Mouse (Mus musculus) liver, embryonic 12.5 days (tissue): ENCODE results near the gene Ccdc175. TPM values are rescaled to one million over a fixed set of nuclear protein-coding genes. Genes with fewer than 3 reads are reported as not detected.
A peak's percentile ranks its signal among the peaks of the same experiment; 100 is the strongest.

Experiments used
- ATAC-seq: fragments of 200-750 bp; cut with Nextera tagmentation; 2 replicates; pipeline ENCODE4 v1.8.0; 2017; ENCODE audit warnings: moderate number of reproducible peaks, mild to moderate bottlenecking, moderate library complexity
- H3K27ac ChIP-seq: fragments of 300-500 bp; sonication (generic); 2 replicates; pipeline ENCODE4 v1.5.1; 2016; ENCODE audit warnings: mild to moderate bottlenecking
- H3K27me3 ChIP-seq: fragments of 300-500 bp; sonication (generic); replicated peaks from 2 replicates; pipeline ENCODE4 v1.6.1; 2016; ENCODE audit warnings: mild to moderate bottlenecking, moderate library complexity
- H3K36me3 ChIP-seq: fragments of 300-500 bp; sonication (generic); 2 replicates; pipeline ENCODE4 v1.6.1; 2016; ENCODE audit warnings: mild to moderate bottlenecking, moderate library complexity
- H3K4me1 ChIP-seq: fragments of 300-500 bp; sonication (generic); 2 replicates; pipeline ENCODE4 v1.6.1; 2016
- H3K4me2 ChIP-seq: fragments of 300-500 bp; sonication (generic); 2 replicates; pipeline ENCODE4 v1.6.1; 2016; ENCODE audit warnings: mild to moderate bottlenecking, moderate library complexity
- H3K4me3 ChIP-seq: fragments of 300-500 bp; sonication (generic); 2 replicates; pipeline ENCODE4 v1.5.1; 2016; ENCODE audit warnings: mild to moderate bottlenecking, moderate library complexity
- H3K9ac ChIP-seq: fragments of 300-500 bp; sonication (generic); 2 replicates; pipeline ENCODE4 v1.6.1; 2016; ENCODE audit warnings: mild to moderate bottlenecking, moderate library complexity
- H3K9me3 ChIP-seq: fragments of 300-500 bp; sonication (generic); replicated peaks from 2 replicates; pipeline ENCODE4 v1.6.1; 2016; ENCODE audit warnings: mild to moderate bottlenecking, moderate library complexity
- WGBS: fragments of 180-500 bp; shearing (Covaris S2); methylation state at CpG from one replicate; pipeline ENCODE4 v1.1.7; 2016; ENCODE audit not compliant: insufficient replicate concordance; 5-methylcytosine and 5-hydroxymethylcytosine counted together
- polyA plus RNA-seq: library from polyadenylated mRNA; unstranded; fragments of >200 nt; fragmentation: Nextera tagmentation; extraction: Ambion mirVana; gene quantifications from 2 replicates; pipeline ENCODE4 v1.2.1, GENCODE M21; 2016

Ccdc175 gene
- polyA plus RNA-seq, 1 experiment from 2014 or later, result not detected

DNA sequence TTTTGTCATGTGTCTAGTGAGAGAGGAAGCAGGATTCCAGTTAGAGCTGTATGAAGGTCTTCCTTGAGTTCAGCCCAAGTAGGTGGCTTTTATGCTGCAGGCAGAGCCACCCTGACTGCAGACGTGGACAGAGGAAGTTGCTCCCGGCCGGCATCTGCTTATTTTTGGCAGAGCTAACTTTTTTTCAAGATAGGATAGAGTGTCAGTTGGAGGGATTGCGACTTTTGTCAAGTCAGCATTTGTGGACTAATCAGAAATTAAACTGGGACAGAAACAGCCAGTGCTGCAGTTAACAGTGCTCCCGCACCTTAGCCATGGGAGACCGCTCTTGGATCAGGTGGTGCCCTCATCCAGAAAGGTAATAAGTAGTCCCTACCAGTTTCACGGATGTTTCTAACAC is 12.6 kb upstream of the Ccdc175 start:
- ATAC-seq, result no peak
- WGBS, result 50% methylated on average over 7 of the region's 7 CpGs
- Histone ChIP-seq H3K4me3 (no peak overlapping the region), H3K4me1 (0 out of 2 replicates have a peak, but pooled peaks cover 4% of the 10 kb centered on the region), H3K36me3 (no peaks in the 10 kb centered on the region), H3K4me2 (no peak overlapping the region), H3K27me3 (no peaks in the 10 kb centered on the region), H3K27ac (no peak overlapping the region), H3K9me3 (no peaks in the 10 kb centered on the region), H3K9ac (no peak overlapping the region)

DNA sequence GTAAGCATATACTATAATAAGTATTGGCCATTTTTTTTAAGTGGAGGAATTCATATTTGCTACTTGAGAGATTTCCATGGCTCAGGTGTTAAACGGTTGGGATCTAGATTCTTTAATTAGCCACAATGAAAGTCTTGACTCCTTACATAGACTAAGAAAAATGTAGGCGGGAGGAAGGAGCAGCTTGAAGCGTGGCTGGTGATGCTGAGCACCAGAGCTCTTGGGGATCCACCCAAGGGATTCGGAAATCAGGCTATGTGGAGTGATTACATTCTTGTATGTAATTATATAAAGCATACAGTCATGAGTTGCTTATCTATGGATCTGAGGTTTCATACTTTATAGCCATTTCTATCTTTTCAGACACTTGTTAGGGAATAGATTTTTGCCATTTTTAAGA is 5.3 kb downstream of the Ccdc175 start:
- Histone ChIP-seq H3K36me3 (no peaks in the 10 kb centered on the region), H3K27me3 (no peaks in the 10 kb centered on the region), H3K4me2 (no peak overlapping the region), H3K27ac (no peak overlapping the region), H3K9me3 (no peaks in the 10 kb centered on the region), H3K9ac (no peak overlapping the region), H3K4me1 (no peaks in the 10 kb centered on the region), H3K4me3 (no peak overlapping the region)
- 67% methylated on average over 4 of the region's 4 CpGs for WGBS
- no peak for ATAC-seq

- no peak overlapping the region for H3K9ac ChIP-seq
- H3K27ac ChIP-seq, result no peak overlapping the region
- no peaks in the 10 kb centered on the region for H3K27me3 ChIP-seq
- no peaks in the 10 kb centered on the region for H3K4me1 ChIP-seq
- no peaks in the 10 kb centered on the region for H3K36me3 ChIP-seq
- 75% methylated on average over 3 of the region's 3 CpGs for WGBS
- no peak overlapping the region for H3K4me2 ChIP-seq
- ATAC-seq, result no peak
- no peaks in the 10 kb centered on the region for H3K9me3 ChIP-seq
- H3K4me3 ChIP-seq, result no peak overlapping the region
Measured at GRCm38 (mm10) chr12:72178322-72178721, 6.5 kb downstream of the Ccdc175 start.

- Histone ChIP-seq H3K27ac (no peak overlapping the region), H3K9ac (no peak overlapping the region), H3K4me3 (no peak overlapping the region), H3K4me1 (no peaks in the 10 kb centered on the region), H3K4me2 (no peak overlapping the region), H3K36me3 (no peaks in the 10 kb centered on the region), H3K9me3 (no peaks in the 10 kb centered on the region), H3K27me3 (no peaks in the 10 kb centered on the region)
- no peak for ATAC-seq
- 54% methylated on average over 4 of the region's 4 CpGs for WGBS
Measured at GRCm38 (mm10) chr12:72158421-72158820, 26.4 kb downstream of the Ccdc175 start.

GRCm38 (mm10) chr12:72150786-72151185 is 34.0 kb downstream of the Ccdc175 start:
- Histone ChIP-seq H3K36me3 (no peaks in the 10 kb centered on the region), H3K4me3 (no peak overlapping the region), H3K9ac (no peak overlapping the region), H3K9me3 (no peaks in the 10 kb centered on the region), H3K27ac (no peak overlapping the region), H3K27me3 (no peaks in the 10 kb centered on the region), H3K4me1 (no peaks in the 10 kb centered on the region), H3K4me2 (no peak overlapping the region)
- no peak for ATAC-seq
- 73% methylated on average over 4 of the region's 4 CpGs for WGBS

DNA sequence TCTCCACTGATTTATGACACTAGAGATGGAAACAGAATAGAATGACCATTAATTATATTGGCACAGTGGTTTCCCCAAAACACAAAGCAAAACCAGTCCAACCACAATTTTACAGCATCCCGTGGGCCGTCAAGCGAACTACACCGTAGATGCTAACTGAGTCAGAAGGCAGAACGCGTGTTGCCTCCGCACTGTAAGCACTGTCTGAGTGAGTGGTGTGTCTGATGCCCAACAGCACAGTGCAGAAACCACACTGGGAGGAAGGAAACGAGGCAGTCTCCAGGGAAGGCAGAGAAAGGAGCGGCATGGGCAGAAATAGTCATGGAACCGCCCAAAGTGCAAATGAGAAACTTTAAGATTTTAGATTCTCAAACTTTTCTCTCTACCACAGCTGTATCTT is 55.6 kb downstream of the Ccdc175 start:
- H3K36me3 ChIP-seq, result no peaks in the 10 kb centered on the region
- WGBS, result 72% methylated on average over 10 of the region's 10 CpGs
- H3K9ac ChIP-seq, result no peak overlapping the region
- no peak overlapping the region for H3K4me2 ChIP-seq
- no peak overlapping the region for H3K27ac ChIP-seq
- no peaks in the 10 kb centered on the region for H3K9me3 ChIP-seq
- no peak overlapping the region for H3K4me3 ChIP-seq
- no peaks in the 10 kb centered on the region for H3K4me1 ChIP-seq
- no peak for ATAC-seq
- H3K27me3 ChIP-seq, result no peaks in the 10 kb centered on the region

DNA sequence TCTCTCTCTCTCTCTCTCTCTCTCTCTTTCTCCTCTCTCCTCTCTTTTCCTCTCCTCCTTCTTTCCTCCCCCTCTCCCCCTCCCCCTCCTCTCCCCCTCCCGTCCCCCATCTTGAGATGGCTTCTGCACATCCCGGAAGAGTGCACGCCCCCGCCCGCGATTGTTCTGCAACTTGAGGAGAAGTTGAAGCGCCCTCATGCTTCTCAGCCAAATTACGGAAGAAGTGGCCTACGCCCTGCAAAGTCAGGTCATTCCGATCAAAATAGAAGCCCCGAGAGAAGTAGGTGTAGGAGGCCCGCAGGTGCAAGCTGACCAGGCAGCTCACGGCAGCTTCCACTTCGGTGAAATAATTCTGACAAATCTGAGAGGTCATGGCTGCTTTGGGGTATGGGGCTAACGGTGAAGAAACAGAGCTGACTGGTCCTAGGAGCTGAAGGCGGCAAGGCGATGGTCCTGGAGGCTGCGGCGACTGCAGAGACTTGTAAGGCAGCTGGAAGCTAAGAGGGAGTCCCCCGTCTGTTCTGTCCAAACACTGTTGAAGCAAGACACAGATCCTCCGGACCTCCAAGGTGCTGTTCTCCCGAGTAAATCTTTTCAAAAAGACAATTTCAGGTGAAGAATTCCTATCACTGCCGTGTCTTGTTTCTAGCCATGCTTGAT is 69.0 kb downstream of the Ccdc175 start:
- Histone ChIP-seq H3K27me3 (no peaks in the 10 kb centered on the region; the same call in 1 of the 2 replicates), H3K4me1 (no peaks in the 10 kb centered on the region), H3K9me3 (no peaks in the 10 kb centered on the region), H3K36me3 (no peaks in the 10 kb centered on the region), H3K9ac (no peak overlapping the region), H3K4me2 (no peak overlapping the region), H3K4me3 (no peak overlapping the region), H3K27ac (no peak overlapping the region)
- ATAC-seq, result no peak
- WGBS, result 65% methylated on average over 21 of the region's 23 CpGs

- no peak overlapping the region for H3K27ac ChIP-seq
Measured at GRCm38 (mm10) chr12:72115126-72115525, 69.7 kb downstream of the Ccdc175 start.

DNA sequence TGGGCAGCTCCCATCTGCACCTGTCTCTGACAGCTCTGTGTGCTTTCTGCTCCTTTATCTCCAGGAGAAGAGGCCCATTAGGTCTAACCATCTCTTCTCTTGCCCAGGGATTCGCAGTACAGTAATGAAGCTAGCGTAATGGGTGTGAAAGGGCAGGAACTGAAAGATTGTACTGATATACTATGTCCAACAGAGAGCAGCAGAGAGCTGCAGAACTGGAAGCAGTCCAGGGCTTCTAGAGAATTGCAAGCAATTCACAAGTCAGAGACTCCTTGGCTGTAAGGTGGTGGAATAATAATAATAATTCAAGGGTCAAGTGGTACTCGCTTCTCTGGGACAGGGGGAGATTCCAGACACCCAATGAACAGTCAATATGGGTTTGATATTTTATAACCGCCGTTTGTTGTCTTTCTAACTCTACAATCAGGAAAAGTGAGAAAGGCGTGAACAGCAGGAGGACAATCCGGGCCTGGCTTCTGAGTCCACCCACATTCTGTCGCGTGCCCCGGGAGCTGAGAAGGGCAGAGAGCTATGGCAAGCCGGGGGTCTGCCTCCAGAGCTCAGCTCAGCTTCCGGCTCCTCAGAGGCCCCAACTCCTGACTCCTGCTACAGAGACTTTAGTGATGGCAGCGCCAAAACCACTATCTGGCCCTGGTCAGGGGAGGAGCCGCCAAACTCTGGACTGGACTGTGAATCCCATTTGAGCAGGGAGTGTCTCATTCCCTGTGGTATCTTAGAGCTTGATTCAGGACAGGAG is 80.1 kb downstream of the Ccdc175 start:
- H3K27ac ChIP-seq, result no peak overlapping the region
- H3K4me2 ChIP-seq, result peak overlapping the region; percentile 27
- H3K9me3 ChIP-seq, result no peaks in the 10 kb centered on the region
- WGBS, result 23% methylated on average over 14 of the region's 14 CpGs
- ATAC-seq, result no peak
- H3K4me1 ChIP-seq, result peaks cover 5% of the 10 kb centered on the region; the same call in 1 of the 2 replicates
- no peak overlapping the region for H3K9ac ChIP-seq
- H3K27me3 ChIP-seq, result 0 out of 2 replicates have a peak, but pooled peaks cover 3% of the 10 kb centered on the region
- peaks cover 8% of the 10 kb centered on the region for H3K36me3 ChIP-seq
- H3K4me3 ChIP-seq, result no peak overlapping the region

More at GRCm38 (mm10) chr12:72115126-72115525, 69.7 kb downstream of the Ccdc175 start:
- 61% methylated on average over 6 of the region's 6 CpGs for WGBS
- Histone ChIP-seq H3K4me2 (no peak overlapping the region), H3K4me3 (no peak overlapping the region), H3K9me3 (no peaks in the 10 kb centered on the region), H3K9ac (no peak overlapping the region), H3K36me3 (no peaks in the 10 kb centered on the region), H3K4me1 (no peaks in the 10 kb centered on the region), H3K27me3 (no peaks in the 10 kb centered on the region; the same call in 1 of the 2 replicates)
- no peak for ATAC-seq

- no peak for ATAC-seq
- WGBS, result 70% methylated on average over 5 of the region's 5 CpGs
Measured at GRCm38 (mm10) chr12:72104027-72104426, 80.8 kb downstream of the Ccdc175 start.

GRCm38 (mm10) chr12:72102776-72103175 is 82.1 kb downstream of the Ccdc175 start:
- H3K4me2 ChIP-seq, result no peak overlapping the region

More at GRCm38 (mm10) chr12:72104027-72104426, 80.8 kb downstream of the Ccdc175 start:
- H3K36me3 ChIP-seq, result peaks cover 8% of the 10 kb centered on the region
- no peaks in the 10 kb centered on the region for H3K9me3 ChIP-seq
- H3K4me2 ChIP-seq, result no peak overlapping the region
- 0 out of 2 replicates have a peak, but pooled peaks cover 3% of the 10 kb centered on the region for H3K27me3 ChIP-seq
- H3K4me3 ChIP-seq, result no peak overlapping the region
- no peak overlapping the region for H3K9ac ChIP-seq
- H3K27ac ChIP-seq, result no peak overlapping the region
- peaks cover 5% of the 10 kb centered on the region; the same call in 1 of the 2 replicates for H3K4me1 ChIP-seq

DNA sequence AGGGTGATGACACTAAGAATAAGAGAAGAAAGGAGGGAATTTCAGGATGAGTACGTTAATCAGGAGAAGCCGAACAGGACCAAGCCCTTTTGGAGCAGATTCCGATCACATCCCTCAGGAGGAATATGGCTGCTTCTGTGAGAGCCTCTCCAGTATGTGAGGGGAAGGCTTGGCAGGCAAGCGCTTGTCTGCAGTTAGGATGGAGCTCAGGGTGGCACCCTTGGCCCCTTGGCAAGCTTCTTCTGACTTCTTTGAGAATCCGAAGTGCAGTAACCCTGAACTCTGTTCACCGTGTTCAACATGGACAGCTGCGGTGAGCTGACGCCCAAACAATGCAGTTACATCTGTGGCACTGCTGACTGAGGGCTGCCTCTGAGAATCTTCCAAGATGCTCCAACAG is 87.9 kb downstream of the Ccdc175 start:
- Histone ChIP-seq H3K4me1 (no peaks in the 10 kb centered on the region), H3K36me3 (peaks cover 67% of the 10 kb centered on the region), H3K27me3 (no peaks in the 10 kb centered on the region), H3K9me3 (no peaks in the 10 kb centered on the region), H3K27ac (no peak overlapping the region), H3K9ac (no peak overlapping the region), H3K4me3 (no peak overlapping the region), H3K4me2 (no peak overlapping the region)
- WGBS, result 88% methylated on average over 8 of the region's 8 CpGs
- no peak for ATAC-seq

More at GRCm38 (mm10) chr12:72102776-72103175, 82.1 kb downstream of the Ccdc175 start:
- H3K27ac ChIP-seq, result no peak overlapping the region
- 72% methylated on average over 6 of the region's 6 CpGs for WGBS
- H3K9me3 ChIP-seq, result no peaks in the 10 kb centered on the region
- H3K36me3 ChIP-seq, result peaks cover 14% of the 10 kb centered on the region
- peaks cover 5% of the 10 kb centered on the region; the same call in 1 of the 2 replicates for H3K4me1 ChIP-seq
- no peak for ATAC-seq
- H3K9ac ChIP-seq, result no peak overlapping the region
- H3K4me3 ChIP-seq, result no peak overlapping the region
- 0 out of 2 replicates have a peak, but pooled peaks cover 3% of the 10 kb centered on the region for H3K27me3 ChIP-seq
